Mouse (Mus musculus) myocyte (in vitro differentiated cells): ENCODE measurements around the gene Camsap2. TPM values are rescaled to one million over a fixed set of nuclear protein-coding genes. Genes with fewer than 3 reads are reported as not detected.

Experiments
- H3K27me3 ChIP-seq: one replicate; pipeline ENCODE4 v1.6.1; 2011; ENCODE audit not compliant: control insufficient read depth, insufficient read depth, insufficient read length
- H3K36me3 ChIP-seq: one replicate; pipeline ENCODE4 v1.6.1; 2011; ENCODE audit not compliant: control insufficient read depth, insufficient read depth
- H3K4me2 ChIP-seq: one replicate; pipeline ENCODE4 v1.6.1; 2011; ENCODE audit warnings: low read depth, control low read depth
- H3K4me3 ChIP-seq: one replicate; pipeline ENCODE4 v1.5.1; 2011; ENCODE audit warnings: mild to moderate bottlenecking, control low read depth, moderate library complexity
- H3K79me2 ChIP-seq: one replicate; pipeline ENCODE4 v1.6.1; 2011; ENCODE audit not compliant: control insufficient read depth, insufficient read depth
- H3ac ChIP-seq: one replicate; pipeline ENCODE4 v1.6.1; 2011; ENCODE audit not compliant: control insufficient read depth, insufficient read length
- CEBPB ChIP-seq: IDR thresholded peaks from 2 replicates; pipeline ENCODE4 v1.6.1; 2011; ENCODE audit warnings: mild to moderate bottlenecking, moderate library complexity; ENCODE audit not compliant: poor library complexity, insufficient read depth, severe bottlenecking
- E2F4 ChIP-seq: IDR thresholded peaks from one replicate; pipeline ENCODE4 v1.6.1; 2011; ENCODE audit warnings: mild to moderate bottlenecking, control low read depth, moderate library complexity; ENCODE audit not compliant: insufficient read depth
- MAX ChIP-seq: IDR thresholded peaks from one replicate; pipeline ENCODE4 v1.6.1; 2011; ENCODE audit warnings: low read depth, mild to moderate bottlenecking, control low read depth
- MYOD1 ChIP-seq, 3 experiments: IDR thresholded peaks; one replicate each; pipeline ENCODE4 v1.6.1; 2011; ENCODE audit warnings: control low read depth in 2 of 3, low read depth in 2 of 3, mild to moderate bottlenecking in 2 of 3, moderate library complexity in 1 of 3; ENCODE audit not compliant: insufficient read length in 2 of 3, control insufficient read depth in 1 of 3
- MYOG ChIP-seq, 3 experiments: IDR thresholded peaks; one replicate each; pipeline ENCODE4 v1.6.1; 2011; ENCODE audit warnings: control low read depth in 2 of 3, low read depth in 2 of 3, mild to moderate bottlenecking in 2 of 3; ENCODE audit not compliant: insufficient read length in 2 of 3, control insufficient read depth in 1 of 3, insufficient read depth in 1 of 3
- POLR2A ChIP-seq: IDR thresholded peaks from one replicate; pipeline ENCODE4 v1.6.1; 2011; ENCODE audit warnings: low read depth, mild to moderate bottlenecking, control low read depth, moderate library complexity; ENCODE audit not compliant: insufficient read length
- POLR2AphosphoS2 ChIP-seq: IDR thresholded peaks from one replicate; pipeline ENCODE4 v1.6.1; 2011; ENCODE audit warnings: low read depth, control low read depth; ENCODE audit not compliant: insufficient read length
- REST ChIP-seq: IDR thresholded peaks from one replicate; pipeline ENCODE4 v1.6.1; 2011; ENCODE audit warnings: mild to moderate bottlenecking, control low read depth, moderate library complexity; ENCODE audit not compliant: insufficient read depth, insufficient read length
- SRF ChIP-seq: IDR thresholded peaks from one replicate; pipeline ENCODE4 v1.6.1; 2011; ENCODE audit warnings: low read depth; ENCODE audit not compliant: control insufficient read depth, insufficient read length
- TCF12 ChIP-seq: IDR thresholded peaks from one replicate; pipeline ENCODE4 v1.6.1; 2011; ENCODE audit warnings: mild to moderate bottlenecking, control low read depth; ENCODE audit not compliant: poor library complexity, insufficient read depth, severe bottlenecking
- TCF3 ChIP-seq: IDR thresholded peaks from one replicate; pipeline ENCODE4 v1.6.1; 2011; ENCODE audit warnings: low read depth, control low read depth; ENCODE audit not compliant: insufficient read length
- USF1 ChIP-seq: IDR thresholded peaks from one replicate; pipeline ENCODE4 v1.6.1; 2011; ENCODE audit warnings: low read depth, mild to moderate bottlenecking, control low read depth, moderate library complexity
- polyA plus RNA-seq: library from polyadenylated mRNA; unstranded; fragments of >200 nt; fragmentation: generic; extraction: Trizol; gene quantifications from one replicate; pipeline ENCODE4 v1.2.1, GENCODE M21; 2012; ENCODE audit warnings: missing spikeins

Camsap2 gene
- polyA plus RNA-seq, 1 experiment = 6.8 TPM

- H3K4me2 ChIP-seq = no peak overlapping the region
- H3K4me3 ChIP-seq = no peak overlapping the region
- no peaks in the 10 kb centered on the region for H3K79me2 ChIP-seq
- H3K36me3 ChIP-seq = no peaks in the 10 kb centered on the region
- no peak overlapping the region for H3ac ChIP-seq
- TF ChIP-seq POLR2AphosphoS2 (no peak), MYOD1 (IDR thresholded peaks at IDR 0.05; ENCODE audit: control insufficient read depth in 1 of 3, insufficient read length in 2 of 3, low read depth in 2 of 3) (no peak), MYOG (IDR thresholded peaks at IDR 0.05; ENCODE audit: control insufficient read depth in 1 of 3, insufficient read depth in 1 of 3, insufficient read length in 2 of 3, low read depth in 2 of 3) (no peak), E2F4 (no peak), TCF3 (no peak), USF1 (no peak), TCF12 (no peak)
- H3K27me3 ChIP-seq = peaks cover 11% of the 10 kb centered on the region
Measured at GRCm38 (mm10) chr1:136258495-136258894, 87.4 kb downstream of the Camsap2 start.

DNA sequence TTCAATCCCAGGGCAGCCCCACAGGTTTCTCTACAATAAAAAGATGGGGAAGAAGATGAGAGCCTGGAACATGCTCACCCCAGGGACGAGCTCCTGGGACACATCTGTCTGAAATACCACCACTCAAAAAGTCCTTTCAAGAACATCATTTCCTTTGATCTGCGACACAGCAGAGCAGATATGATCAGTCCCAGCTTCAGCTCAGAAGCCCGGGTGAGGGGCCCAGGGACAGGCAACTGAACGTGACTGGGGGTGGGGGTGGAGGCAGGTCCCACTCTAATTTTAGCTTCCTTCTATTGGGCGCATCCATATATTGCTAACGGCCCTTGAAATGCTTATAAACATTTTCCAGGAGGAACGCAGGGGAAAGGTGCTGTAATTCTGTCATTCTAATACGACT is 90.2 kb downstream of the Camsap2 start:
- H3K36me3 ChIP-seq = no peaks in the 10 kb centered on the region
- no peak overlapping the region for H3ac ChIP-seq
- peak overlapping the region; percentile 2 for H3K4me2 ChIP-seq
- TF ChIP-seq MAX = no peak
- TF ChIP-seq POLR2AphosphoS2 = no peak
- no peak for TF ChIP-seq POLR2A
- no peak for TF ChIP-seq MYOD1 (IDR thresholded peaks at IDR 0.05; ENCODE audit: control insufficient read depth in 1 of 3, insufficient read length in 2 of 3, low read depth in 2 of 3)
- no peak for TF ChIP-seq E2F4
- no peak for TF ChIP-seq REST
- no peak for TF ChIP-seq USF1
- no peak for TF ChIP-seq MYOG (IDR thresholded peaks at IDR 0.05; ENCODE audit: control insufficient read depth in 1 of 3, insufficient read depth in 1 of 3, insufficient read length in 2 of 3, low read depth in 2 of 3)
- no peak for TF ChIP-seq TCF12
- no peak for TF ChIP-seq CEBPB
- TF ChIP-seq SRF = no peak
- no peak for TF ChIP-seq TCF3
- no peaks in the 10 kb centered on the region for H3K79me2 ChIP-seq
- peaks cover 11% of the 10 kb centered on the region for H3K27me3 ChIP-seq
- no peak overlapping the region for H3K4me3 ChIP-seq

DNA sequence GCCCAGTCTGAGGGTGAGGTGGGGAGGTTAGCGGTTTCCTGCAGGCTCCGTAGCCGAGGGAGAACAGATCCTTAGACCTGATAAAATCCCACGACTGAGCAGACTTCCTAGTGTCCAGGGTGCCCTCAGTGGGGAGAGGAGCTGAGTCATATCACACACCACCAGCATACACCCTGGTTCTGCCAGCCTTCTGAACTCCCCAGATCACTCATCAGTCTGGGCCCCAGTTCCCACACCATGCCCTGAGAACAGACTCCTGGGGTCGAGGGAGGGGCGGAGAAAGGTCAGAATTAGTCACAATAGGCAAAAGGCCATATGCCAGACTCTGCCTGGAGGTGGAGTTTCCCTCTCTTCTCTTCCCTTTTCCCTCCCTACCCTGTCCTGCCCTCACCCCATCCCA is 90.7 kb downstream of the Camsap2 start:
- no peak overlapping the region for H3ac ChIP-seq
- H3K27me3 ChIP-seq = peaks cover 8% of the 10 kb centered on the region
- peak overlapping the region; percentile 37 for H3K4me2 ChIP-seq

DNA sequence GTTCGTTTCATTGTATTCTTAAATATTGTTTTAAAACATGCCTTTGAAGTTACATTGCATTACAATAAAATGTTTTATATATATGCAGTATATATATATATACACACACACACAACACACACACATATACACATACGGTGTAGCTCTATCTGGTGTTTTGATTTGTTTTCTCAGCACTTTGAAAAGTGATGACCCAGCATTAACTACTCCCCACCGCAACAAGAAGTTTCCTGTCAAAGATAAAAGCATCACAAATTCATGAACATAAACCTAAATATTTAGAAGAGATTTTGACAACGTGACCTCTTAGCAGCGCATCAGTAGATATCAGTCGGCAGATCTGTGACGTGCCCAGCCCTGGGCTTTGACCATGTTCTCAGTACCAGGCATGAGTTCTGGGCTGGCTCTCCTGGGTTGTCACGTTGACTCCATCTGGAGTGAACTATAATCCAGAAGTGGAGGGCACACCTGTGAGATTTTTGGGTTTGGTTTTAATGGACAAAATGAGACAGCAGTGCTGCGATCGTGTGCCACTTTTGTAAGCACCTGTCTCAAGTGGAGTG is 91.3 kb downstream of the Camsap2 start:
- peak overlapping the region; percentile 37 for H3K4me2 ChIP-seq
- no peak for TF ChIP-seq MYOD1 (IDR thresholded peaks at IDR 0.05; ENCODE audit: control insufficient read depth in 1 of 3, insufficient read length in 2 of 3, low read depth in 2 of 3)
- no peak for TF ChIP-seq POLR2A
- TF ChIP-seq TCF3 = no peak
- no peak for TF ChIP-seq E2F4
- no peak for TF ChIP-seq POLR2AphosphoS2
- TF ChIP-seq TCF12 = no peak
- no peak for TF ChIP-seq CEBPB
- no peak for TF ChIP-seq MAX
- no peak for TF ChIP-seq REST
- TF ChIP-seq SRF = no peak
- no peak for TF ChIP-seq USF1
- no peak for TF ChIP-seq MYOG (IDR thresholded peaks at IDR 0.05; ENCODE audit: control insufficient read depth in 1 of 3, insufficient read depth in 1 of 3, insufficient read length in 2 of 3, low read depth in 2 of 3)
- H3K4me3 ChIP-seq = no peak overlapping the region
- H3K79me2 ChIP-seq = no peaks in the 10 kb centered on the region
- H3ac ChIP-seq = no peak overlapping the region
- no peaks in the 10 kb centered on the region for H3K36me3 ChIP-seq
- peaks cover 2% of the 10 kb centered on the region for H3K27me3 ChIP-seq

More for the DNA sequence above, 90.7 kb downstream of the Camsap2 start:
- Histone ChIP-seq H3K79me2 (no peaks in the 10 kb centered on the region), H3K4me3 (no peak overlapping the region), H3K36me3 (no peaks in the 10 kb centered on the region)
- TF ChIP-seq POLR2A (no peak), MYOD1 (IDR thresholded peaks at IDR 0.05; ENCODE audit: control insufficient read depth in 1 of 3, insufficient read length in 2 of 3, low read depth in 2 of 3) (peak in 1 of 3 experiments; percentile 2)

DNA sequence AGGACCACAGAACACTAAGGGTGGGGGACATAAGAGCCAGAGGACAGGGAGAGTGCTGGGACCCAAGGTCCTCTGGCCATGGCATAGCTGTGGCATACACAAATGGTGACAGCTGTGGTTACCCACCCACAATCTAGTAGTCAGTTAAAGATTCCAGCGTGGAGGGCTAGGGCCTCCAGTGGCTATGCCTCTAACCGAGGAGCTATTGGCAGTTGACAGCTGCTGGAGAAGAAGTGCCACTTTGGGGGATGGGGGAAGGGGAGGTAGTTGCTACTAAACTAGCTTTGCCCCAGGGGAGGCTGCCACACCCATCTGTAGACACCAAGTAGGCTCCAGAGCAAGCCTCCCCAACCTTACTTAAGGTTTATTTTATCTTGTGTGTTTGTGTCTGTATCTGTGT is 92.4 kb downstream of the Camsap2 start:
- Histone ChIP-seq H3K79me2 (no peaks in the 10 kb centered on the region), H3K4me3 (no peak overlapping the region), H3K36me3 (no peaks in the 10 kb centered on the region), H3K27me3 (no peaks in the 10 kb centered on the region), H3ac (no peak overlapping the region), H3K4me2 (peak overlapping the region; percentile 31)
- peak; percentile 54 to 92 (median 60) for TF ChIP-seq MYOG (IDR thresholded peaks at IDR 0.05; ENCODE audit: control insufficient read depth in 1 of 3, insufficient read depth in 1 of 3, insufficient read length in 2 of 3, low read depth in 2 of 3)
- peak; percentile 2 for TF ChIP-seq TCF3
- peak; percentile 33 for TF ChIP-seq TCF12
- TF ChIP-seq E2F4 = no peak
- TF ChIP-seq MYOD1 (IDR thresholded peaks at IDR 0.05; ENCODE audit: control insufficient read depth in 1 of 3, insufficient read length in 2 of 3, low read depth in 2 of 3) = peak in 2 of 3 experiments; percentile 76 to 93
